Mouse (Mus musculus): Measurements from ENCODE around the gene Mfrp. TPM values are rescaled to one million over a fixed set of nuclear protein-coding genes. Genes with fewer than 3 reads are reported as not detected.

Mfrp gene
- polyA plus RNA-seq, 1 experiment, result 0.05 TPM

DNA sequence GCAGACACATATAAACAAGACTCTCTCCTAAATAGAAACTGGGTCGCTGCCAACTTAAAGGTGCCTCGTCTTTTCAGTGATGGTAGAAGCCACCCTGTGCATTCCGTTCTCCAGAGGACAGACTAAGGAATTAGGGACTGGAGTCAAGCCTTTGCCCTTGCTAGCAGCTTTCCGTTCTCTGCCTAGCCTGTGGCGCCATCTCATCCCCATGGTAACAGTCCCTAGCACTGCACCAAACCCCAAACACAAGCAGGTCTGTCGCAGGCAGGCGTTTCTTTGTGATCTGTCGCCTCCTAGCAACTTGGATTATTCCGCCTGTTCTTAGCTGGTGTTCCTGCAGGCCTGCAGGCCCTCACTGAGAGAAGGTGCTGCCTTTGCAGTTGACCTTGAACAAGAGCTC lies 5.0 kb upstream of the Mfrp start:
- Histone ChIP-seq H3K79me2 (ENCODE audit: control insufficient read depth, insufficient read depth) (no peaks in the 10 kb centered on the region), H3ac (ENCODE audit: control insufficient read depth, insufficient read length, low read depth) (no peak overlapping the region), H3K36me3 (ENCODE audit: control insufficient read depth, insufficient read depth) (no peaks in the 10 kb centered on the region), H3K4me3 (ENCODE audit: insufficient read depth, poor library complexity, severe bottlenecking) (no peak overlapping the region), H3K79me3 (ENCODE audit: low read depth) (no peaks in the 10 kb centered on the region), H3K27me3 (ENCODE audit: control insufficient read depth, insufficient read depth, insufficient read length) (no peaks in the 10 kb centered on the region)
- TF ChIP-seq USF1 (IDR thresholded peaks at IDR 0.05; ENCODE audit: low read depth), result no peak
- TF ChIP-seq MYOG (IDR thresholded peaks at IDR 0.05; ENCODE audit: control insufficient read depth, extremely low read depth, insufficient read length), result no peak
- TF ChIP-seq CEBPB (IDR thresholded peaks at IDR 0.05; ENCODE audit: low read depth), result no peak
- no peak for TF ChIP-seq CTCF (IDR thresholded peaks at IDR 0.05; ENCODE audit: control insufficient read depth, insufficient read depth, insufficient read length)
- no peak for TF ChIP-seq MYOD1 (IDR thresholded peaks at IDR 0.05; ENCODE audit: control insufficient read depth, insufficient read length, low read depth)
- TF ChIP-seq FOSL1 (IDR thresholded peaks at IDR 0.05; ENCODE audit: insufficient read depth, low read length, poor library complexity, severe bottlenecking), result no peak
- TF ChIP-seq MAX (IDR thresholded peaks at IDR 0.05), result no peak

DNA sequence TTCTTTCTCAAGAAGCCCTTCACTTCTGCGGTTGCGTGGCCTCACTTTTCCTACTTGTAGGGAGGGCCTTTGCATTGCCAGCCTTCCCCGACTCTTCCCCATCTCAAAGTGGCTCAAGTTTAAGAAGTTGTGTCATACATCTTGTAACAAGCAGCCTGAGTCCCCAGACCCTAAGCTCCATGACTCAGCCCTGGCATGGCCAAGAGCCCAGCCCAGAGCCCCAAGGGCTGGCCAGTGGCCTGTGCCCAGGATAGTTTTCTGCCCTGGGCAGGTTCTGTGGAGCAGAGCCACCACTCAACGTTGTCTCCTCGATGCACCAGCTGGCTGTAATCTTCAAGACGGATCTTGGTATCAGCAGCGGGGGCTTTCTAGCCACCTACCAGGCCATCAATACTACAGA lies 3.4 kb downstream of the Mfrp start:
- Histone ChIP-seq H3K27me3 (ENCODE audit: control insufficient read depth, insufficient read depth, insufficient read length) (no peaks in the 10 kb centered on the region), H3K79me2 (ENCODE audit: control insufficient read depth, insufficient read depth) (peaks cover 39% of the 10 kb centered on the region), H3K36me3 (ENCODE audit: control insufficient read depth, insufficient read depth) (peaks cover 11% of the 10 kb centered on the region), H3ac (ENCODE audit: control insufficient read depth, insufficient read length, low read depth) (no peak overlapping the region), H3K79me3 (ENCODE audit: low read depth) (peaks cover 20% of the 10 kb centered on the region), H3K4me3 (ENCODE audit: insufficient read depth, poor library complexity, severe bottlenecking) (no peak overlapping the region)
- TF ChIP-seq CEBPB (IDR thresholded peaks at IDR 0.05; ENCODE audit: low read depth) (no peak), CTCF (IDR thresholded peaks at IDR 0.05; ENCODE audit: control insufficient read depth, insufficient read depth, insufficient read length) (no peak), USF1 (IDR thresholded peaks at IDR 0.05; ENCODE audit: low read depth) (no peak), MAX (IDR thresholded peaks at IDR 0.05) (no peak), MYOD1 (IDR thresholded peaks at IDR 0.05; ENCODE audit: control insufficient read depth, insufficient read length, low read depth) (no peak), MYOG (IDR thresholded peaks at IDR 0.05; ENCODE audit: control insufficient read depth, extremely low read depth, insufficient read length) (no peak), FOSL1 (IDR thresholded peaks at IDR 0.05; ENCODE audit: insufficient read depth, low read length, poor library complexity, severe bottlenecking) (no peak)

DNA sequence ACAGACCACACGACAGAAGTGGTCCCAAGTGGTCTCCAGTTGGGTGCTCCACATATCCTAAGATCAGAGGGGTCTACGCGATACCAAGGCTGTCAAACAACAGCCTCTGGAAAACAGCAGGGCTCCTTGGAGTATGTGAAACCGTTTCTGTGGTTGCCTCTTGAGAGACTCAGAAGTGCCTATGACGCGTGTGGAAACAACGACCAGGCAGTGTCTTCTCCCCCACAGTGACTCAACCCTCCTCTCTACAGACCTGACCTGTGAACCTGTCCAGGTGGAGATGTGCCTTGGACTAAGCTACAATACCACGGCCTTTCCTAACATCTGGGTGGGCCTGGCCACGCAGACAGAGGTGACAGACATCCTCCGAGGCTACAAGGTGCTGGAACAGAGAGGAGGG lies 4.3 kb downstream of the Mfrp start:
- Histone ChIP-seq H3K79me3 (ENCODE audit: low read depth) (peaks cover 23% of the 10 kb centered on the region), H3K4me3 (ENCODE audit: insufficient read depth, poor library complexity, severe bottlenecking) (no peak overlapping the region), H3ac (ENCODE audit: control insufficient read depth, insufficient read length, low read depth) (no peak overlapping the region), H3K79me2 (ENCODE audit: control insufficient read depth, insufficient read depth) (peaks cover 48% of the 10 kb centered on the region), H3K36me3 (ENCODE audit: control insufficient read depth, insufficient read depth) (peaks cover 11% of the 10 kb centered on the region), H3K27me3 (ENCODE audit: control insufficient read depth, insufficient read depth, insufficient read length) (no peaks in the 10 kb centered on the region)
- TF ChIP-seq USF1 (IDR thresholded peaks at IDR 0.05; ENCODE audit: low read depth) (no peak), FOSL1 (IDR thresholded peaks at IDR 0.05; ENCODE audit: insufficient read depth, low read length, poor library complexity, severe bottlenecking) (no peak), MAX (IDR thresholded peaks at IDR 0.05) (no peak)

DNA sequence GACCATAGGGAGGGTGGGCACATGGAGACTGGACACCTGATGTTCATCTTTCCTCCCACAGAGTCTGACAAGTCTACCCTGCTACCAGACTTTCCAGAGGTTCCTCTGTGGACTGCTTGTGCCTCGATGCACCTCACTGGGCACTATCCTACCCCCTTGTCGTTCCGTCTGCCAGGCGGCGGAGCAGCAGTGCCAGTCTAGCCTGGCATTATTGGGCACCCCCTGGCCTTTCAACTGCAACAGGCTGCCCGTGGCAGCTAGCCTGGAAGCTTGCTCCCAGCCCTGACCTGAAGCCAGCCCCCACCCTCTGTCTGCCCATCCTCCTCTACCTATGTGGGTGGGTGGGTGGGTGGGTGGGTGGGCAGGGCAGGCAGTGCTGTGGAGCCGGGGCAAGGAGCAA lies 4.7 kb downstream of the Mfrp start:
- Histone ChIP-seq H3K27me3 (ENCODE audit: control insufficient read depth, insufficient read depth, insufficient read length) (no peaks in the 10 kb centered on the region), H3K4me3 (ENCODE audit: insufficient read depth, poor library complexity, severe bottlenecking) (no peak overlapping the region), H3K79me2 (ENCODE audit: control insufficient read depth, insufficient read depth) (peaks cover 52% of the 10 kb centered on the region), H3ac (ENCODE audit: control insufficient read depth, insufficient read length, low read depth) (no peak overlapping the region), H3K36me3 (ENCODE audit: control insufficient read depth, insufficient read depth) (peaks cover 11% of the 10 kb centered on the region), H3K79me3 (ENCODE audit: low read depth) (peaks cover 23% of the 10 kb centered on the region)
- no peak for TF ChIP-seq CTCF (IDR thresholded peaks at IDR 0.05; ENCODE audit: control insufficient read depth, insufficient read depth, insufficient read length)
- no peak for TF ChIP-seq USF1 (IDR thresholded peaks at IDR 0.05; ENCODE audit: low read depth)
- no peak for TF ChIP-seq MAX (IDR thresholded peaks at IDR 0.05)
- TF ChIP-seq CEBPB (IDR thresholded peaks at IDR 0.05; ENCODE audit: low read depth), result no peak
- TF ChIP-seq FOSL1 (IDR thresholded peaks at IDR 0.05; ENCODE audit: insufficient read depth, low read length, poor library complexity, severe bottlenecking), result no peak
- no peak for TF ChIP-seq MYOG (IDR thresholded peaks at IDR 0.05; ENCODE audit: control insufficient read depth, extremely low read depth, insufficient read length)
- TF ChIP-seq MYOD1 (IDR thresholded peaks at IDR 0.05; ENCODE audit: control insufficient read depth, insufficient read length, low read depth), result no peak

DNA sequence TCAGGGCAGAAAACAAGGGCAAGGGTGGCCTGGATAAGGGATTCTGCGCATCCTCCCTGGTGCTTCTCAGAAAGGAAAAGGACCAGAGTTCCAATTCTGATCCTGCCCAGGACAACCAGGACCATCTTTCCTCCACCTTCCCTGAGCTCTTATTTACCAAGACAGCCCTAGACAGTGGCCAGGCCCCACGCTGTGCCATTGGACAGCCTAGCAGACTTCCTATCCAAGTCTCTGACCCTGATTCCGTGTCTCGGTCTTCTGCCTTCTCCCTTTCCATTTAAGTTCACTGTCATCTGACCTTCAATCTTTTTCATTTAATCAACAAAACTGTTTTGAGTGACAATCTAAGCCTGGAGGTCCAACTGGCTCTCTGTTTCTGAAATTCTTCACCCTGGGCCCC lies 5.1 kb downstream of the Mfrp start:
- peaks cover 11% of the 10 kb centered on the region for H3K36me3 ChIP-seq (ENCODE audit: control insufficient read depth, insufficient read depth)
- no peak overlapping the region for H3ac ChIP-seq (ENCODE audit: control insufficient read depth, insufficient read length, low read depth)
- no peaks in the 10 kb centered on the region for H3K27me3 ChIP-seq (ENCODE audit: control insufficient read depth, insufficient read depth, insufficient read length)
- H3K4me3 ChIP-seq (ENCODE audit: insufficient read depth, poor library complexity, severe bottlenecking), result no peak overlapping the region
- H3K79me2 ChIP-seq (ENCODE audit: control insufficient read depth, insufficient read depth), result peaks cover 52% of the 10 kb centered on the region
- no peak for TF ChIP-seq USF1 (IDR thresholded peaks at IDR 0.05; ENCODE audit: low read depth)
- no peak for TF ChIP-seq MAX (IDR thresholded peaks at IDR 0.05)
- no peak for TF ChIP-seq FOSL1 (IDR thresholded peaks at IDR 0.05; ENCODE audit: insufficient read depth, low read length, poor library complexity, severe bottlenecking)
- TF ChIP-seq MYOD1 (IDR thresholded peaks at IDR 0.05; ENCODE audit: control insufficient read depth, insufficient read length, low read depth), result no peak
- no peak for TF ChIP-seq CTCF (IDR thresholded peaks at IDR 0.05; ENCODE audit: control insufficient read depth, insufficient read depth, insufficient read length)
- no peak for TF ChIP-seq CEBPB (IDR thresholded peaks at IDR 0.05; ENCODE audit: low read depth)
- no peak for TF ChIP-seq MYOG (IDR thresholded peaks at IDR 0.05; ENCODE audit: control insufficient read depth, extremely low read depth, insufficient read length)
- H3K79me3 ChIP-seq (ENCODE audit: low read depth), result peaks cover 23% of the 10 kb centered on the region

DNA sequence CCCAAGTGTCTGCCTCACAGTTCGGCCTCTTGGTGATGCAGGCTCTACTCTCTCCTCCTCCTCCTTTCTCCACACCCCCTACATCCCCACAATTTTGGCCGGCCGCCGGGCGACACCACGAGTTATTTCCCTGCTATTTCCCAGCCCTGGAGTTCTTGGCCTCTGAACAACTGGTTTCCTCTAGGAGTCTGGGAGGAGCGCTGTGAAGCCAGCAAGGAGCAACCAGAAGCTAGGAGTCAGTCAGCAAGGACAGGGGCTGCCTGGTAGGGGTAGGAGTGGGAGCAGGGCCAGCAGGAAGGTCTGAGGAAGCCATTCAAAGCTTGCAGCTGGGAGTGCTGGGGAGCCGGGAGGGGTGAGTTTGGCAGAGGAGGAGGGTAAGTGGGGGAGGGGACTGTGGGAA lies 5.6 kb downstream of the Mfrp start, which contains the start of gene C1qtnf5:
C1qtnf5 (plus strand) TSS at position 136 of the 400 bp plus-strand sequence.
- Histone ChIP-seq H3K36me3 (ENCODE audit: control insufficient read depth, insufficient read depth) (peaks cover 11% of the 10 kb centered on the region), H3K79me3 (ENCODE audit: low read depth) (peaks cover 23% of the 10 kb centered on the region), H3K27me3 (ENCODE audit: control insufficient read depth, insufficient read depth, insufficient read length) (no peaks in the 10 kb centered on the region), H3K4me3 (ENCODE audit: insufficient read depth, poor library complexity, severe bottlenecking) (no peak within 1 kb of the TSS), H3ac (ENCODE audit: control insufficient read depth, insufficient read length, low read depth) (no peak within 1 kb of the TSS), H3K79me2 (ENCODE audit: control insufficient read depth, insufficient read depth) (peaks cover 54% of the 10 kb centered on the region)
- TF ChIP-seq MYOD1 (IDR thresholded peaks at IDR 0.05; ENCODE audit: control insufficient read depth, insufficient read length, low read depth) (no peak), FOSL1 (IDR thresholded peaks at IDR 0.05; ENCODE audit: insufficient read depth, low read length, poor library complexity, severe bottlenecking) (no peak), MAX (IDR thresholded peaks at IDR 0.05) (no peak), CTCF (IDR thresholded peaks at IDR 0.05; ENCODE audit: control insufficient read depth, insufficient read depth, insufficient read length) (no peak), CEBPB (IDR thresholded peaks at IDR 0.05; ENCODE audit: low read depth) (no peak), MYOG (IDR thresholded peaks at IDR 0.05; ENCODE audit: control insufficient read depth, extremely low read depth, insufficient read length) (no peak), USF1 (IDR thresholded peaks at IDR 0.05; ENCODE audit: low read depth) (no peak)

Measured in C2C12 (cell line).